Mouse (Mus musculus) kidney, adult 9 months (tissue): ENCODE measurements at regions not wholly inside any gene's neighbourhood (a gene's known extent, or its start where the extent isn't known, plus 50 kb on each side); places are given as distances from the start of the nearest gene placed in this dataset.

Experiments
- DNase-seq: peaks from one replicate; pipeline ENCODE4 v3.0.0; 2022

GRCm38 (mm10) chr3:146337429-146337828 is 67.0 kb upstream of the Ssx2ip start:
- no peak for DNase-seq

GRCm38 (mm10) chr3:146337861-146338281 is 66.6 kb upstream of the Ssx2ip start:
- DNase-seq: no peak

GRCm38 (mm10) chr3:146338445-146338844 is 66.0 kb upstream of the Ssx2ip start:
- no peak for DNase-seq

GRCm38 (mm10) chr3:146340316-146341055 is 64.0 kb upstream of the Ssx2ip start:
- DNase-seq: no peak

GRCm38 (mm10) chr3:146341652-146342340 is 62.6 kb upstream of the Ssx2ip start:
- no peak for DNase-seq

- DNase-seq: no peak
These were observed 61.7 kb upstream of the Ssx2ip start for GRCm38 (mm10) chr3:146342727-146343126.

- peak; percentile 82 for DNase-seq
These were observed 60.6 kb upstream of the Ssx2ip start for GRCm38 (mm10) chr3:146343649-146344401.

- no peak for DNase-seq
These were observed 59.9 kb upstream of the Ssx2ip start for GRCm38 (mm10) chr3:146344402-146345025.

GRCm38 (mm10) chr3:146345308-146345780 is 59.1 kb upstream of the Ssx2ip start:
- DNase-seq: peak; percentile 51

GRCm38 (mm10) chr3:146345946-146346345 is 58.5 kb upstream of the Ssx2ip start:
- no peak for DNase-seq

GRCm38 (mm10) chr3:146347311-146347710 is 57.1 kb upstream of the Ssx2ip start:
- DNase-seq: no peak

GRCm38 (mm10) chr3:146348921-146349320 is 55.5 kb upstream of the Ssx2ip start:
- DNase-seq: no peak

GRCm38 (mm10) chr3:146349393-146349792 is 55.0 kb upstream of the Ssx2ip start:
- DNase-seq: no peak

GRCm38 (mm10) chr3:146350126-146350525 is 54.3 kb upstream of the Ssx2ip start:
- DNase-seq: no peak

GRCm38 (mm10) chr3:146351468-146351867 is 53.0 kb upstream of the Ssx2ip start:
- no peak for DNase-seq

GRCm38 (mm10) chr3:146352187-146352586 is 52.3 kb upstream of the Ssx2ip start:
- DNase-seq: peak; percentile 37

- no peak for DNase-seq
These were observed 50.5 kb upstream of the Ssx2ip start for GRCm38 (mm10) chr3:146353961-146354360.
